10 mouse cellular contexts compared by ENCODE assay signal in the genomic region with DNA sequence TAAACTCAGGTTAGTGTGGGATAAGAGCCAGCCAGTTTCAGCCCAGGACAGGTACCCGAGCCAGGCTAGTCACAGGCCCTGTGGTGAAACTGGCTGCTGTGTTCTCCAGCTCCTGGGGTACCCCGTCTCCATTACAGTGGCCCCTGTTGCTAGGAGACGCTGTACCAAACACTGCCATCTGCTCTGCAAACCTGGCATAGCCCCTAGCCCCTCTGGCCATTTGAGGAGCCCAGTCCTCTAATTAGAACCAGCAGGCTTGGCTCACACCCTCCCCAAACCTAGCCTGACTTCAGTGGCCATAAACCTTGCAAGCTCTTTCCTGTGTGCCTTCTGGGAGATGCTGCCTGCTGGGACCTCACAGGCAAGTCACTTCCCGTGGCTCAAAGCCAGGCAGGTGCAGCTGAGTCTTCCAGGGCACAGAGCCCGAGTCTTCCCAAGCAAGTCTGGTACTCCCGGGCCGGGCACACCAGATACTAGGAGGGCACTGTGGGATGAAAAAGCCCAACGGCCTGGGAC.
DNase-seq lines count a peak whose midpoint lies in the region; ATAC-seq lines count a peak whose summit lies in the region.
"Had no signal": no experiment of that assay in that cellular context is flagged by ENCODE, and none has a peak within 500 bp of the region (broad histone marks: within the 10 kb centered on the region; RNA-seq: fewer than 3 reads in every experiment).

No protein-coding gene starts in this region.

- H3K27me3 ChIP-seq in forebrain, embryonic 11.5 days (ENCODE audit: control insufficient read depth, insufficient read depth, low read length): no peaks in the 10 kb centered on the region
- H3K27me3 ChIP-seq in limb, embryonic 12.5 days: no peaks in the 10 kb centered on the region
- H3K27me3 ChIP-seq: stomach, embryonic 15.5 days had no signal

- no peaks in the 10 kb centered on the region; the same call in 1 of the 2 replicates for H3K4me1 ChIP-seq in forebrain, embryonic 11.5 days (replicated peaks; ENCODE audit: control insufficient read depth, insufficient read depth, low read length)
- peaks cover 68% of the 10 kb centered on the region for H3K4me1 ChIP-seq in limb, embryonic 12.5 days (replicated peaks)

- H3K4me3 ChIP-seq in forebrain, embryonic 11.5 days (ENCODE audit: low read depth, low read length): no peak overlapping the region
- no peak overlapping the region for H3K4me3 ChIP-seq in limb, embryonic 12.5 days (replicated peaks)
- H3K4me3 ChIP-seq: stomach, embryonic 15.5 days had no signal

- H3K4me2 ChIP-seq in forebrain, embryonic 11.5 days (ENCODE audit: low read depth, low read length, severe bottlenecking): no peak overlapping the region
- peak overlapping the region; percentile 33 for H3K4me2 ChIP-seq in limb, embryonic 12.5 days
- H3K4me2 ChIP-seq: stomach, embryonic 15.5 days had no signal

- WGBS in forebrain, embryonic 11.5 days: 61% methylated on average over 8 of the region's 8 CpGs
- WGBS in limb, embryonic 12.5 days: 23% methylated on average over 8 of the region's 8 CpGs

- H3K9me3 ChIP-seq in forebrain, embryonic 11.5 days (ENCODE audit: control insufficient read depth, low read length): no peaks in the 10 kb centered on the region
- no peaks in the 10 kb centered on the region for H3K9me3 ChIP-seq in limb, embryonic 12.5 days
- H3K9me3 ChIP-seq: G1E; stomach, embryonic 15.5 days had no signal

- H3K9ac ChIP-seq in forebrain, embryonic 11.5 days (ENCODE audit: low read length): no peak overlapping the region
- H3K9ac ChIP-seq in limb, embryonic 12.5 days (replicated peaks): peak overlapping the region; percentile 31; the same call in 1 of the 2 replicates

- H3K36me3 ChIP-seq in forebrain, embryonic 11.5 days (ENCODE audit: control insufficient read depth, insufficient read depth, low read length): no peaks in the 10 kb centered on the region
- H3K36me3 ChIP-seq in limb, embryonic 12.5 days: no peaks in the 10 kb centered on the region
- H3K36me3 ChIP-seq: G1E; stomach, embryonic 15.5 days had no signal

- peak; percentile 45 for DNase-seq in Muller cell, postnatal 12 days (ENCODE audit: inconsistent ontology term)
- peak; percentile 76 for DNase-seq in cerebellum, adult 11-12 months
- peak; percentile 67 for DNase-seq in forebrain, embryonic 11.5 days (ENCODE audit: low spot score)
- DNase-seq in natural killer cell, adult 2 months (ENCODE audit: low spot score in 2 of 2): no peak
- no peak for DNase-seq in left cerebral cortex, adult 18-20 months (ENCODE audit: low spot score in 2 of 2)
- DNase-seq in kidney, adult 9 months: no peak

- no peak overlapping the region for H3K27ac ChIP-seq in forebrain, embryonic 11.5 days (ENCODE audit: low read depth, low read length)
- peak overlapping the region; percentile 89 for H3K27ac ChIP-seq in limb, embryonic 12.5 days

- peak; percentile 60; the same call in 1 of the 2 replicates for ATAC-seq in forebrain, embryonic 11.5 days (replicated peaks; ENCODE audit: low FRiP score)
- peak; percentile 72 for ATAC-seq in limb, embryonic 12.5 days (ENCODE audit: insufficient number of reproducible peaks, insufficient read depth, low FRiP score, low TSS enrichment, low read depth)
- no peak for ATAC-seq in inflammation-experienced regulatory T-cells, adult 6 months

Comparison
In these comparisons a context has a peak if more than half of its experiments do, and no peak if none do; other contexts are left out.
1. DNase-seq: peak in Muller cell, postnatal 12 days (single experiment), cerebellum, adult 11-12 months (single experiment) and forebrain, embryonic 11.5 days (single experiment); none in natural killer cell, adult 2 months (0 of 2), left cerebral cortex, adult 18-20 months (0 of 2) and kidney, adult 9 months (single experiment).